Mouse (Mus musculus): Measurements from ENCODE around the gene Mki67. TPM values are rescaled to one million over a fixed set of nuclear protein-coding genes. Genes with fewer than 3 reads are reported as not detected.

The Mki67 gene
- total RNA-seq, 1 experiment: 96.9 TPM

DNA sequence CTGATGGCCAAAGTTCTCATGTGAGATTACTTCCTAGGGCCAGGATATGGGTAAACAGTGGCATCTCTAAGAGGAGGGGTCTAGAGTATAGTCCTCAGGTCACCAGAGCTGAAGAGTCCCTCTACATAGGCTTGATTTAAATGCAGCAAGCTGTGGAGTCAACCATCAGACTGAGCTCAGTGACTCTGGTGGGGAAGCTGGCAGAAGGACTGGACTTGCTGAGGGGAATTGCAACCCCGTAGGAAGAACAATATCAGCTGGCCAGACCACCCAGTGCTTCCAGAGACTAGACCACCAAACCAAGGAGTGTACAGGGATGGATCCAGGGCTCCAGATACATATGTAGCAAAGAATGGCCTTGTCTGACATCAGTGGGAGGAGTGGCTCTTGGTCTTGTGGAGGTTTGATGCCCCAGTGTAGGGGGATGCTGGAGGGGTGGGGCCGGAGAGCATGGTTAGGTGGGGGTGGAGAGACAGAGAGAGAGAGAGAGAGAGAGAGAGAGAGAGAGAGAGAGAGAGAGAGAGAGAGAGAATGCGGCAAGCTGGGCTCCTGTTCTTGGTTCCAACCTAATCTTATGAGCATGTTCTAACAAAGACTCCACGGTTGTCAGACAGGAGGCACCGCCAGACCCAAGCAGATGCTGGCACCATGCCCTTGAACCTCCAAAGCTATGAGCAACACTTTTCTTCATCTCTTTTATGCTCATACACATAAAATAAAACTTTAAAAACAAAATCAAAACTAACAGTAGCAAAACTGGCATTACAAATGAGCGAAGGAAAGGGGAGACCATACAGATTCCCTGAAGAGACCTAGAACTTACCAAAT lies 6.1 kb upstream of the Mki67 start:
- no peak for DNase-seq (ENCODE audit: low read depth, low spot score)
- H3K9me3 ChIP-seq (ENCODE audit: control insufficient read depth, insufficient read depth, low read depth, low read length): peaks cover 2% of the 10 kb centered on the region; the same call in 1 of the 2 replicates
- TF ChIP-seq ZNF384 (IDR thresholded peaks at IDR 0.05; ENCODE audit: low read depth, low read length) (no peak), ZC3H11A (IDR thresholded peaks at IDR 0.05; ENCODE audit: borderline replicate concordance, low read depth, low read length) (no peak), HCFC1 (IDR thresholded peaks at IDR 0.05; ENCODE audit: borderline replicate concordance, insufficient read depth, low read length) (no peak), MAFK (IDR thresholded peaks at IDR 0.05; ENCODE audit: insufficient read depth, low read depth, low read length) (no peak), CHD2 (IDR thresholded peaks at IDR 0.05; ENCODE audit: low read depth, low read length) (no peak)
- in situ Hi-C loops (cut with MboI; ENCODE audit: low sequenced_read_pairs in 2 of 2, unreplicated experiment in 2 of 2): no loop called here
- H3K4me3 ChIP-seq (ENCODE audit: insufficient read depth in 1 of 2, low read depth in 1 of 2, low read length in 2 of 2, poor library complexity in 1 of 2, severe bottlenecking in 1 of 2): no peak overlapping the region
- no peaks in the 10 kb centered on the region for H3K36me3 ChIP-seq (ENCODE audit: control insufficient read depth, insufficient read depth, low read length, poor library complexity, severe bottlenecking)
- H3K9ac ChIP-seq (ENCODE audit: insufficient read depth, low read depth, low read length, poor library complexity, severe bottlenecking): no peak overlapping the region
- H3K27ac ChIP-seq (ENCODE audit: insufficient read depth, low read depth, low read length, poor library complexity, severe bottlenecking): no peak overlapping the region
- H3K4me1 ChIP-seq (ENCODE audit: control insufficient read depth in 2 of 2, insufficient read depth in 2 of 2, low read length in 2 of 2, poor library complexity in 1 of 2): no peaks in the 10 kb centered on the region

DNA sequence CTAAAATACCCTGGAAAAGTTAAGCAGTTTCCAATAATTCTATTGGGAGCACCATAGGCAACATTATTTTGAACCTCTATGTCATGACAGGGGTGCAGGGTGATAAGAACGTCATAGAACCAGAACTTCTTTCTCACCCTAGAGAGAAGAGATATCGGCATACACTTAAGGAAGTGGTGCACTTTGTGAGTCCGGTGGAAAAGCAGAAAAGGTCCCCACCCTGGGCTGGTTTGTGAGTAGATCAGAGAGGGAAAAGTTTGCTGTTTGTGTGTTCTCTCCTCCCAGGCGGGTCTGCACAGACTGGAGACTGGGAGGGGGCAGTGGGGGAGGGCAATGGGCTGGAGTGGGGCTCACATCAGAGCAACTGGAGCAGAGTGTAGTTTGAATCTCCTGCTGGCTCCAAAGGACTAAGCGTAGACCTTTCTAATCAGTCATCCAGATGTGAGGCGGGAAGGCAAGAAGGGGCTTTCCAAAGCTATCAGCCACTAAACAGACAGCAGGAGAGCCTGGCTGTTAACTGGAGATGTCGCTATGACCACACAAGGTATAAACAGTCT lies 5.4 kb upstream of the Mki67 start:
- no peak overlapping the region for H3K27ac ChIP-seq (ENCODE audit: insufficient read depth, low read depth, low read length, poor library complexity, severe bottlenecking)
- TF ChIP-seq HCFC1 (IDR thresholded peaks at IDR 0.05; ENCODE audit: borderline replicate concordance, insufficient read depth, low read length): no peak
- no peak for TF ChIP-seq ZC3H11A (IDR thresholded peaks at IDR 0.05; ENCODE audit: borderline replicate concordance, low read depth, low read length)
- no peak for TF ChIP-seq CHD2 (IDR thresholded peaks at IDR 0.05; ENCODE audit: low read depth, low read length)
- no peak for TF ChIP-seq MAFK (IDR thresholded peaks at IDR 0.05; ENCODE audit: insufficient read depth, low read depth, low read length)
- no peak for TF ChIP-seq ZNF384 (IDR thresholded peaks at IDR 0.05; ENCODE audit: low read depth, low read length)
- in situ Hi-C loops (cut with MboI; ENCODE audit: low sequenced_read_pairs in 2 of 2, unreplicated experiment in 2 of 2): no loop called here
- DNase-seq (ENCODE audit: low read depth, low spot score): no peak
- no peaks in the 10 kb centered on the region for H3K36me3 ChIP-seq (ENCODE audit: control insufficient read depth, insufficient read depth, low read length, poor library complexity, severe bottlenecking)
- H3K4me1 ChIP-seq (ENCODE audit: control insufficient read depth in 2 of 2, insufficient read depth in 2 of 2, low read length in 2 of 2, poor library complexity in 1 of 2): no peaks in the 10 kb centered on the region
- H3K9me3 ChIP-seq (ENCODE audit: control insufficient read depth, insufficient read depth, low read depth, low read length): peaks cover 2% of the 10 kb centered on the region; the same call in 1 of the 2 replicates
- no peak overlapping the region for H3K9ac ChIP-seq (ENCODE audit: insufficient read depth, low read depth, low read length, poor library complexity, severe bottlenecking)
- H3K4me3 ChIP-seq (ENCODE audit: insufficient read depth in 1 of 2, low read depth in 1 of 2, low read length in 2 of 2, poor library complexity in 1 of 2, severe bottlenecking in 1 of 2): no peak overlapping the region

DNA sequence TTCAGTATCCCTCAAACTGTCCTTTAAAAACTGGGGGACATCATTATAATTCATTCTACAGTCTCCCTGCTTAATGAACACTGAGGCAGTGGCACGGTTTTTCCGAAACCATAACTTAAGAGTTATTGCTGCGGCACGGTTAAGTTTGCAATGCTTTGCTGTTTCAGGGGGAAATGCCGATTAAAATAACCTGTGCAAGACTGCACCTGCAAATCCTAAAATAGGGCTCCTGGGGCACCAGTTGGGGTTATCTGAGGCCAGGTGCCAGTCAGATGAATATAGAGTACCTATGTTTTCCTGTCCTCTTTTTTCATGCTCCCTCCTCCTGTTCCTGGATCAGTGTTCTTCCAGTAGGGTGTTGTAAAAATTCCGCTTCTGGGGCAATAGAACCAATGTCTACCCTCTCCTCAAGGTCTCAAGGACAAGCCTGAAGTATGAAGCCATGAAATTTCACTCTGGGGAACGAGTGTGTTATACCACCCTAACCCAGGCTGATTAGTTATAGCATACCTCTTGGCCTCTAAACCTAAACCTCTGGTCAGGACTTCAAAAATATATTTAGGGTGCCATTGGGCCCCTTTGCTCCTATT lies 902 bp upstream of the Mki67 start:
- H3K27ac ChIP-seq (ENCODE audit: insufficient read depth, low read depth, low read length, poor library complexity, severe bottlenecking): no peak overlapping the region
- peak overlapping the region; percentile 23 to 56; a peak in 3 of 4 replicates for H3K4me3 ChIP-seq (ENCODE audit: insufficient read depth in 1 of 2, low read depth in 1 of 2, low read length in 2 of 2, poor library complexity in 1 of 2, severe bottlenecking in 1 of 2)
- H3K36me3 ChIP-seq (ENCODE audit: control insufficient read depth, insufficient read depth, low read length, poor library complexity, severe bottlenecking): peaks cover 3% of the 10 kb centered on the region; the same call in 1 of the 2 replicates
- no peaks in the 10 kb centered on the region for H3K9me3 ChIP-seq (ENCODE audit: control insufficient read depth, insufficient read depth, low read depth, low read length)
- H3K9ac ChIP-seq (ENCODE audit: insufficient read depth, low read depth, low read length, poor library complexity, severe bottlenecking): peak overlapping the region; percentile 50; the same call in 1 of the 2 replicates
- peaks cover 4 to 5% of the 10 kb centered on the region in 2 experiments; a peak in 2 of 4 replicates for H3K4me1 ChIP-seq (ENCODE audit: control insufficient read depth in 2 of 2, insufficient read depth in 2 of 2, low read length in 2 of 2, poor library complexity in 1 of 2)
- TF ChIP-seq CHD2 (IDR thresholded peaks at IDR 0.05; ENCODE audit: low read depth, low read length): no peak
- TF ChIP-seq ZC3H11A (IDR thresholded peaks at IDR 0.05; ENCODE audit: borderline replicate concordance, low read depth, low read length): no peak
- TF ChIP-seq MAFK (IDR thresholded peaks at IDR 0.05; ENCODE audit: insufficient read depth, low read depth, low read length): no peak
- TF ChIP-seq HCFC1 (IDR thresholded peaks at IDR 0.05; ENCODE audit: borderline replicate concordance, insufficient read depth, low read length): no peak
- TF ChIP-seq ZNF384 (IDR thresholded peaks at IDR 0.05; ENCODE audit: low read depth, low read length): no peak
- in situ Hi-C loops (cut with MboI; ENCODE audit: low sequenced_read_pairs in 2 of 2, unreplicated experiment in 2 of 2): no loop called here
- DNase-seq (ENCODE audit: low read depth, low spot score): no peak

DNA sequence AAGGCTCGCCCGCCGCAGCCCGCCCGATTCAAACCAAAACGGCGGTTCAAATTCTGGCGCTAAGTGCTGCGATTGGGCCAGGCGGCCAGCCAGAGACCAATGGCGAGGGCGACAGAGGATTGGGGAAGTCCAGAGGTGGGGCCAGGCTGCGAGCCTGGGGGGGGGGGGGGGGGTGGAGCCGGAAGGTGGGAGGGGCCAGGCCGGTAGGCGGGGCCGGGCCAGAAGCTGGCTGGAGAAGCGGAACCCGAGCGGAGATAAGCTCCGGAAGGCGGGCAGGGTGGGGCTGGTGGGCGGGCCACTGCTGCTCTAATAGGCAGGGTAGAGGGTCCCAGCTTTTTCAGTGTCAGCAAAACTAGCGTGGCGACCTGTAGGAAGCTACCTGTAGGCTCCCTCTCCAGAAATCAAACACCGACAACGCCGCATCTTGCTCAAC lies 300 bp upstream of the Mki67 start:
- H3K4me3 ChIP-seq (ENCODE audit: insufficient read depth in 1 of 2, low read depth in 1 of 2, low read length in 2 of 2, poor library complexity in 1 of 2, severe bottlenecking in 1 of 2): peak overlapping the region; percentile 81 to 94; a peak in 3 of 4 replicates
- TF ChIP-seq MAFK (IDR thresholded peaks at IDR 0.05; ENCODE audit: insufficient read depth, low read depth, low read length) (peak; percentile 79), CHD2 (IDR thresholded peaks at IDR 0.05; ENCODE audit: low read depth, low read length) (no peak)
- H3K27ac ChIP-seq (ENCODE audit: insufficient read depth, low read depth, low read length, poor library complexity, severe bottlenecking): no peak overlapping the region
- H3K4me1 ChIP-seq (ENCODE audit: control insufficient read depth in 2 of 2, insufficient read depth in 2 of 2, low read length in 2 of 2, poor library complexity in 1 of 2): peaks cover 4 to 6% of the 10 kb centered on the region in 2 experiments; a peak in 2 of 4 replicates
- in situ Hi-C loops (cut with MboI; ENCODE audit: low sequenced_read_pairs in 2 of 2, unreplicated experiment in 2 of 2): no loop called here
- H3K9ac ChIP-seq (ENCODE audit: insufficient read depth, low read depth, low read length, poor library complexity, severe bottlenecking): peak overlapping the region; percentile 50; the same call in 1 of the 2 replicates
- H3K9me3 ChIP-seq (ENCODE audit: control insufficient read depth, insufficient read depth, low read depth, low read length): no peaks in the 10 kb centered on the region
- H3K36me3 ChIP-seq (ENCODE audit: control insufficient read depth, insufficient read depth, low read length, poor library complexity, severe bottlenecking): peaks cover 3% of the 10 kb centered on the region; the same call in 1 of the 2 replicates
- peak; percentile 75 for DNase-seq (ENCODE audit: low read depth, low spot score)
